In genomic region chr3:31459456-31459855, GRCm38 (mm10) we compare ENCODE assay signal across 8 mouse cellular contexts.
DNase-seq lines count a peak whose midpoint lies in the region; ATAC-seq and TF ChIP-seq lines count a peak whose summit lies in the region.

No protein-coding gene starts in this region.

- H3K9me3 ChIP-seq in intestine, embryonic 14.5 days (ENCODE audit: control insufficient read depth, low read length) = no peaks in the 10 kb centered on the region
- H3K9me3 ChIP-seq in intestine, embryonic 15.5 days = no peaks in the 10 kb centered on the region
- no peaks in the 10 kb centered on the region for H3K9me3 ChIP-seq in ES-Bruce4 (replicated peaks; ENCODE audit: control insufficient read depth, insufficient read depth, low read length, poor library complexity, severe bottlenecking)
- H3K9me3 ChIP-seq in forebrain, embryonic 13.5 days (replicated peaks) = no peaks in the 10 kb centered on the region
- no peaks in the 10 kb centered on the region for H3K9me3 ChIP-seq in neural tube, embryonic 15.5 days (replicated peaks)

- ATAC-seq in intestine, embryonic 14.5 days (replicated peaks; ENCODE audit: low FRiP score, low TSS enrichment, low read depth) = no peak
- no peak for ATAC-seq in intestine, embryonic 15.5 days
- 0 out of 2 replicates have a peak, but pooled peaks have one; percentile 37 for ATAC-seq in forebrain, embryonic 13.5 days
- 0 out of 2 replicates have a peak, but pooled peaks have one; percentile 45 for ATAC-seq in neural tube, embryonic 15.5 days (ENCODE audit: low FRiP score)

- no peak for TF ChIP-seq EP300 in ES-Bruce4 (IDR thresholded peaks at IDR 0.05; ENCODE audit: insufficient read depth, low read depth, low read length)

- 48% methylated on average over 5 of the region's 5 CpGs for WGBS in intestine, embryonic 14.5 days
- 49% methylated on average over 5 of the region's 5 CpGs for WGBS in intestine, embryonic 15.5 days
- 61% methylated on average over 5 of the region's 5 CpGs for WGBS in forebrain, embryonic 13.5 days
- WGBS in neural tube, embryonic 15.5 days = 68% methylated on average over 5 of the region's 5 CpGs

- H3K36me3 ChIP-seq in intestine, embryonic 14.5 days (ENCODE audit: control insufficient read depth, insufficient read depth, low read length) = no peaks in the 10 kb centered on the region
- no peaks in the 10 kb centered on the region for H3K36me3 ChIP-seq in intestine, embryonic 15.5 days
- no peaks in the 10 kb centered on the region for H3K36me3 ChIP-seq in ES-Bruce4 (ENCODE audit: control insufficient read depth, insufficient read depth, low read length, poor library complexity, severe bottlenecking)
- no peaks in the 10 kb centered on the region for H3K36me3 ChIP-seq in forebrain, embryonic 13.5 days (ENCODE audit: poor library complexity, severe bottlenecking)
- H3K36me3 ChIP-seq in neural tube, embryonic 15.5 days = no peaks in the 10 kb centered on the region

- peak; percentile 56 for DNase-seq in intestine, embryonic 14.5 days (ENCODE audit: low spot score)
- DNase-seq in brain, embryonic 14.5 days (ENCODE audit: low read depth) = peak; percentile 53
- DNase-seq in left cerebral cortex, adult 18-20 months (ENCODE audit: low spot score in 2 of 2) = peak; percentile 40 to 46
- DNase-seq in spleen, postnatal 14 days (ENCODE audit: low spot score in 2 of 2) = no peak

- no peak overlapping the region for H3K4me3 ChIP-seq in intestine, embryonic 14.5 days (ENCODE audit: low read depth, low read length)
- H3K4me3 ChIP-seq in intestine, embryonic 15.5 days (replicated peaks) = no peak overlapping the region
- H3K4me3 ChIP-seq in ES-Bruce4 (ENCODE audit: low read depth, low read length) = no peak overlapping the region
- no peak overlapping the region for H3K4me3 ChIP-seq in forebrain, embryonic 13.5 days
- H3K4me3 ChIP-seq in neural tube, embryonic 15.5 days (replicated peaks) = no peak overlapping the region

- H3K4me1 ChIP-seq in intestine, embryonic 14.5 days (replicated peaks; ENCODE audit: control insufficient read depth, insufficient read depth, low read length) = no peaks in the 10 kb centered on the region
- H3K4me1 ChIP-seq in intestine, embryonic 15.5 days (replicated peaks) = no peaks in the 10 kb centered on the region
- H3K4me1 ChIP-seq in ES-Bruce4 (ENCODE audit: control insufficient read depth, insufficient read depth, low read length) = no peaks in the 10 kb centered on the region
- no peaks in the 10 kb centered on the region for H3K4me1 ChIP-seq in forebrain, embryonic 13.5 days
- no peaks in the 10 kb centered on the region for H3K4me1 ChIP-seq in neural tube, embryonic 15.5 days

- TF ChIP-seq POLR2A in ES-Bruce4 (IDR thresholded peaks at IDR 0.05; ENCODE audit: insufficient read depth, low read length) = no peak
- no peak for TF ChIP-seq POLR2A in brain, embryonic 14.5 days (IDR thresholded peaks at IDR 0.05; ENCODE audit: borderline replicate concordance, extremely low read depth, insufficient read depth, insufficient read length, poor library complexity, severe bottlenecking)

- H3K4me2 ChIP-seq in intestine, embryonic 14.5 days (ENCODE audit: low read length) = no peak overlapping the region
- H3K4me2 ChIP-seq in intestine, embryonic 15.5 days (replicated peaks) = no peak overlapping the region
- no peak overlapping the region for H3K4me2 ChIP-seq in forebrain, embryonic 13.5 days
- H3K4me2 ChIP-seq in neural tube, embryonic 15.5 days = no peak overlapping the region

- peak; percentile 64 for TF ChIP-seq CTCF in ES-Bruce4 (IDR thresholded peaks at IDR 0.05; ENCODE audit: low read depth, low read length)
- peak; percentile 59 for TF ChIP-seq CTCF in brain, embryonic 14.5 days (IDR thresholded peaks at IDR 0.05; ENCODE audit: borderline replicate concordance, extremely low read depth, insufficient read depth, insufficient read length)

- no peak overlapping the region for H3K27ac ChIP-seq in intestine, embryonic 14.5 days (ENCODE audit: low read depth)
- no peak overlapping the region for H3K27ac ChIP-seq in intestine, embryonic 15.5 days
- H3K27ac ChIP-seq in ES-Bruce4 (ENCODE audit: insufficient read depth, low read length) = no peak overlapping the region
- H3K27ac ChIP-seq in forebrain, embryonic 13.5 days = no peak overlapping the region
- no peak overlapping the region for H3K27ac ChIP-seq in neural tube, embryonic 15.5 days (replicated peaks)

- H3K9ac ChIP-seq in intestine, embryonic 14.5 days (ENCODE audit: low read length) = no peak overlapping the region
- H3K9ac ChIP-seq in intestine, embryonic 15.5 days = no peak overlapping the region
- H3K9ac ChIP-seq in ES-Bruce4 (ENCODE audit: low read depth, poor library complexity, severe bottlenecking) = no peak overlapping the region
- H3K9ac ChIP-seq in forebrain, embryonic 13.5 days = no peak overlapping the region
- no peak overlapping the region for H3K9ac ChIP-seq in neural tube, embryonic 15.5 days (replicated peaks)

- no peaks in the 10 kb centered on the region for H3K27me3 ChIP-seq in intestine, embryonic 14.5 days (replicated peaks; ENCODE audit: control insufficient read depth, insufficient read depth, low read length)
- no peaks in the 10 kb centered on the region for H3K27me3 ChIP-seq in intestine, embryonic 15.5 days (replicated peaks)
- no peaks in the 10 kb centered on the region; the same call in 1 of the 2 replicates for H3K27me3 ChIP-seq in ES-Bruce4 (ENCODE audit: control insufficient read depth, insufficient read depth, low read length, poor library complexity, severe bottlenecking)
- H3K27me3 ChIP-seq in forebrain, embryonic 13.5 days = no peaks in the 10 kb centered on the region
- H3K27me3 ChIP-seq in neural tube, embryonic 15.5 days (replicated peaks) = no peaks in the 10 kb centered on the region

Comparison
In these comparisons a context has a peak if more than half of its experiments do, and no peak if none do; other contexts are left out.
1. ATAC-seq: peak in forebrain, embryonic 13.5 days (single experiment) and neural tube, embryonic 15.5 days (single experiment); none in intestine, embryonic 14.5 days (single experiment) and intestine, embryonic 15.5 days (single experiment).
2. DNase-seq: peak in intestine, embryonic 14.5 days (single experiment), brain, embryonic 14.5 days (single experiment) and left cerebral cortex, adult 18-20 months (2 of 2); none in spleen, postnatal 14 days (0 of 2).